Mouse (Mus musculus) cerebellum, adult 18-20 months (tissue): ENCODE data around the gene Prkn.

Experiments used
- DNase-seq, 2 experiments: peaks; one replicate each; pipeline ENCODE4 v3.0.0; 2021

Gene Prkn

DNA sequence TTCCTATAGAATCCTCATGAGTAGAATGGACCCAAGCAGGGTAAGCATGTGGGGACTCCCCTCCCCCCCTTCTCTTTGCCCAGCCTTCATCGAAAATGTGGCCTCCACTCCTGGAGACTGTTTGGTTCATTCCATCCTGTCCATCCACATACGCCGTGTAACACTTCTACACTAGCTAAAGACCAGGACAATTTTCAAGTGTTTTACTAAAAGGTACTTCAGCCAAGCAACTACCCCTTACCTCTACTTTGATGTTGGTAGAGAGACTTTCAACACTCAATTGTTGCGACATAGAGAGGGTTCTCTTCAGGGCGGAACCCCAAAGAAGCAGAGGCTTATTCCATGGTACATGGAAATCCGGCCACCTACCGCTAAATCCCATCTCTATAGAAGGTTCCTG is 823.3 kb downstream of the Prkn start:
- DNase-seq = no peak

DNA sequence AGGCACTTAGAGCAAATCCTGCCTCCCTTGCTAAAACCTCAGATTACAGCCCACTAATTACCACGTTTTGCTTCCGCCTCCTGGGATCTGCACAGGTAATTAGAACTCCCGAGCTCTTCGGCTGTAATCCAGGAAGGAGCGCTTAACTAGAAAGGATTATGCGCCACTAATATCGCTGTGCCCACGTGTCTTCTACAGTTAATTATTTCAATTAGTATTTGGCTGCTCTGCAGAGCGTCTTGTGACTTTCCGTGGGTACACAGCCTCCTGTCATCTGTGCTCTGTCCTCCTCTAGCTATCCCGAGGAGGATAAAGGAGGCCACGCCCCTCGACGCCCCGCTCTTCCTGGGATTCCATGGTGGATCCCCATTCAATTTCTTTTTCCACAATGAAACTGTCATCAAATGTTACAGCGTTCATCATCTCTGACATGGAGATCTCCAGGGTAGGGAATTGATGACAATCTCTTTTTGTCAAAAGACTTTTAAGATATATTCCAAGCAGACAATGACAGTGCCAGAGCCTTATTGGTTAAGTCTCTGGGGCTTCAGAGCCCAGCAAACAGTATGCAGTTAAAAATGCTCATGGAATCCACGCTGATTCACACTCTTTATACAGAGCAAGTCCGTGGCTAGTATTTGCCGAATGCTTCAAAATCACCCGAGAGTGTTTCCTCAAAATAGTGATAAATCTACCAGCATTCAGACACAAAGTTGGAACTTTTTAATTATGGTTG is 824.6 kb downstream of the Prkn start:
- DNase-seq = peak; percentile 4 to 7

DNA sequence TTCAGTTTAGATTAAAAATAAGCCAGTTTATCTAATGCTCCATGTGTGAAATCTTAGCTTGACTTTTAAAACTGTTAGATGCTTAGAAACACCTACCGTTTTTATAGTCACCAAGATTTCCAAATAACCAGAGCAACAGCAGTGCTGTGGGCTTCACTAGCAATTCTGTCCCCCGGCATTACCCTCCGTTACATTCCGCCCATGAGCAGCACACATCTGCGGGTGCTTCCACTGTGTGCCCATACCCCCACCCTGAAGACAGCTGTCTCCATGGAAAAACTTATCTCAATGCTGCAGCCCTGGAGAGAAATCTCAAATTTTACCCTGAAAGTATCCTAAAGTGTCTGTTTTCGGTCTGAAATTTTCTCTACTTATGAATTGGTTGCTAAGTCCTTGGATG is 839.5 kb downstream of the Prkn start:
- DNase-seq = no peak

DNA sequence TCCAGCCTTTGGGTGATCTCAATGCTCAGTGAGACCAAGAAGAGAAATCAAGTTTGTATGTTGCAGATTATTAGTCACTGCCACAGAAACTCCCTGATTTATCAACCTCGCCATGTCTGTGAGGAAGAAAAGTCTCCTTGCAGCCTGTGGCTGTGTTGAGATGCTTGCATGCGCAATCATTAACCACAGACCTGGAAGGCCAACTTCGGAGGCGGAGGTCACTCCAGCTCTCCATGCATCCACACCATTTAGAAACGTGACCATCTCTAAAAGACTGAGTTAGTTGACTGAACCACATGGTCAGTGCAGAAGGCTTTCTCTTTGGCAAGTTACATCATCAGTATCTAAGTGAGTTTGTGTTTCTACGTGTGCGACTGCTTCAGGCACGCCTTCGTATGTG is 840.3 kb downstream of the Prkn start:
- no peak for DNase-seq

DNA sequence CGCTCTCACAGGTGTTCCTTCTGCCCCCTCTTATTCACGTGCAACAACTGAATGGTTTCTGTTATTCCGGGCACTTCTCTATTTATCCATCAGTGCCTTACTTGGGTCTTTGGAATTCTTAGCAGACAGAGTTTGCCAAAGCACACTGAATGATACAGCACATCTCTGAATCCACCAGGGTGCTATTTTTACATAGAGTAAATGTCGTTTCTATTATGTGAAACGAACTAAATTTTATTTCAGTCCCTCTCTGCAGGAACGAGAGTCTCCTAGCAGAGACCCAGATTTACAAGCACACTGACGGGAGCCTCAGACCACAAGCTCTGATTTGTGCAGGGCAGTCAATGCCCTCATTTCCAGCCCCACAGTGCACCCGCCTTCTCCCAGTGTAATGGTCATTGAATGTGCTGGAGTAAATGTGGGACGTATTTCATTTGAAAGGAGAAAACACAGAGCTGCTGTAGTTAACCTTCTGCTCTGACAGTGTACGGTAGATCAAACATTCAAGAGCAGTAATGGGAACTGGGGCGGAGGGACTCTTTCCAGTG is 841.7 kb downstream of the Prkn start:
- no peak for DNase-seq

DNA sequence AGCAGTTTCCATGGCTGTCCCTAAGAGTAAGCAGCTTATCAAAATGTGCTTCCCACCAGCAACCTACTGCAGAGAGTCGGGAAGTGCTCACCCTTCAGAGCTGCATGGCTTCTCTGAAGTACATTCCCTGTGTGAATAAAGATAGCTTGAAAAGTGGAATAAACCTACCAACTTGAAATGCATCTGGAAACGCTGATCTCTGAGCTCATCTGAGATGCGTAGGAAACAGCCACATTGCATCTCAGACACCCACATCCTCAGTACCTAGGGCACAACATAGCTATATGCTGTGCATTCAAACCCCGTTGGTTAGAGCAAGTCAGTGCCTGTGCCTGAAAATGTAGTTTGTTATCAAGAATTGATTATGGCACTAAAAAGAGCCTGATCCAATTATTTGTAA is 864.8 kb downstream of the Prkn start:
- no peak for DNase-seq

DNA sequence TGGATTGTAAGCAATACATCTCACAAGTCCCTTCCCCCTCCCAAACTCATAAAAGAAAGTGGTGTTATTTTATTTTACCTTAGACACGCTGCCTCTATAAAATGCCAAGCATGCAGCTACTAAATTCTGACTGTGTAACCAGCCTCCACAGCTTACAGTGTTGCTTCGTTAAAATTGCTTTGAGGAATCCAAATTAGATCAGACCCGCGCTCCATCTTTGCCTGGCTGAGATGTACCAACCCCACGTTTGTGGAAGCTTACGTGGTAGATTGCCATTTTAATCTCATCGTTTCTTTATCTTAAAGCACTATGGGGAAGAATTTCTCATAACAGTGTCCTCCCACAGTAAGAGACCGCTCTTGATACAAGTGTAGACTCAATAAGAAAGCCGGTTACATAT is 865.6 kb downstream of the Prkn start:
- DNase-seq = no peak

DNA sequence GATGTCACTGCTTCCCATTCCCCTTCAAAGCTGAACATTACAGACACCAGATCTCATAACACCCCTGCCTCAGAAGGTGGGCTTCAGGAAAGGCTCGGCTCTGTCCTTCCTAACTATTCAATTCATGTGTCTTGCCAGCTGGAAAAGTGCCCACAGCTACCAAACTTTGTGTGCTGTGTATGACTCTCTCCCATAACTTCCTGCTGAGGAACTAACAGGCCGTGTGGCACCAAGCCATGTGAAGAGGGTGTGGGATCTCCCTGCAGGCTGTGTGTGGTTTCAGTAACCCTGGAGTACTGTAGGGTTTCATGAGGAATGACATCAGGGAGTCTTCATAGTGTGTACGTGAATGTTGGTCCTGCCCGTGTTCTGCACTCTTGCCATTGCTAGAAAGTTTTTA is 871.9 kb downstream of the Prkn start:
- DNase-seq = no peak

DNA sequence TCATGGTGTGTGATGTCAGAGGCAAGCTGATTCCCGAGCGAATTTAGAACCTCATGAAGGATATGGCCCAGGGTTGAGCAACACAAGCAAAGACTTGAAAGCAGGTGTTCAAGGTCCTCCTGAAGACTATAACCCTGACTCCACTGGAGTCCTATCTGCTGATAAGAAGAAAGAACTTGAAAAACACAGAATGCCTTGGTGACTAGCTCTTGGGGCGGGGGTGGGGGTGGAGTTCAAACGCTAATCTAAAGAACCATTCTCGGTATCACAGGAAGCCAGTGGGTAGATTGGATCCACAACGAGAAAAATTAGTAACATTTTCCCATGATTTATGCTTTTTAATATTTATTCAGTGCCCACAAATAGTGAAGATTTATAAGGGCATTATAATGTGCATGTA is 879.6 kb downstream of the Prkn start:
- no peak for DNase-seq

DNA sequence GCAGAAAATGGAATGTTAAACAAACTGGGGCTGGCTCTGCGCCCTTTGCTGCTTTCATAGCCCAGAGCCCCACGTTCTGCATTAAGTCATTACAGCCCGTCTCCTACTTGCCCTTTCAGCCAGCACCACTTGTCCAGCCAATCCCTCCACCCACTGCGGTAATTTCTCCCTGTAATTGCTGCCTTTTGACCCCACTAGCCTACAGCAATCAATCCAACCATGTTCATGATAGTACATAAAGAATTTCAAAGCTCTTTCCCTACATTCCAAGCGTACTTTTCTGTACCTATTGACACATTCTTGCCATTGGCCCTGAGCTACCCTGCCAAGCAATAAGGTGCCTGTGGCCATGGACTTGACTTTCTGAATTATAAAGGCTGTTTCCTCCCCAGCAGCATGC is 881.7 kb downstream of the Prkn start:
- no peak for DNase-seq

DNA sequence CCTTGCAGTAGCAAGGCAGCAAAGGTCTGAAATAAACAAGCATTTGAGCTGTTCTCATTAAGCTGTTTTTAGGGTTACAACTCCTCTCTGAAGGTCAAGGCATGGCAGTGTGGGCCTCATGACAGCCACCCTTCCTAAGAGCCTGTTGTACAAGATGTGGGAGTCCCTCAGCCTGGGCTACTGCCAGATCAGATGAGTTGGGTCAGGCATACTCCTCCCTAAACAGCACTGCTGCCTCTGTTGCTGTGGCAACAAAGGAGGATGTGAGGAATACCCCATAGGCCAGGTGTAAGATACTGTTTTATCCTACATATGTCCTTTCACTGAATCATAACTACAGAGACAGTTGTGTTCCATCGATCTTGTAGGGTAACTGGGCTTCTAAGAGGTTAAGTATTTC is 882.3 kb downstream of the Prkn start:
- no peak for DNase-seq

DNA sequence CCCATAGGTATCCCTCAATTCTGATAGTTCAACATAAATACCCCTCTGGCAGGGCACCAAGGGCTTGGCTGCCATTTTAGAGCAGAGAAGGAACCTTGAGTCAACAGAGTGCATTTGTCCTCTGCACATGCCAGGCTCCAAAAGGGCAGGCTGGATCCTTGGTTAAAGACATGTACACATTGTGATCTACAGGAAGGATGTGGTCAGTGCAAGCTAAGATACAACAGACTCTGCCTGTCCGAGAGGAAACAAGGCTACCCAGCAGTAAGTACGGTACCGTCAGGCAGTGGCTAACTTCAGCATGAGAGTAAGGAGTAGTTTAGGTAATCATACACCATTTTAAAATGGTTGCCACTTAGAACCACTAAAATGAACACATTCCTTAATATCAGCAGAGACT is 884.0 kb downstream of the Prkn start:
- no peak for DNase-seq

DNA sequence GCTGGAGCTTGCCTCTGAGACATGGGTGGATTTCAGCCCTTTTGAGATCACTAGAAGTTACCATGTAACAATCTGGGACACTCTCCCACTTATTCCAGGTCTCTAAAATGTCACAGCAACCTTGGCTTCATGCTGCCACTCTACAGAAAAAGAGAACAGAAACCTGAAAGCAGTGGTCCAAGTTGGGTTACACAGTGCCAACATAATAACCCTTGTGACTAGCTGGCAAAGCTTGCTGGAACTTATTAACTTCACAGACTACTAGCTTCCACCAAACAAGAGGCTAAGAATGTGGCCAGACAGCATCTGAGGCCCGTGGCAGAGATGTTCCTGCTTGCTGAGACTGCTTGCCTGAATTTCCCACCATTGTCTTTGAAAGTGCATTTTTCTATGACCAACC is 886.9 kb downstream of the Prkn start:
- no peak for DNase-seq

DNA sequence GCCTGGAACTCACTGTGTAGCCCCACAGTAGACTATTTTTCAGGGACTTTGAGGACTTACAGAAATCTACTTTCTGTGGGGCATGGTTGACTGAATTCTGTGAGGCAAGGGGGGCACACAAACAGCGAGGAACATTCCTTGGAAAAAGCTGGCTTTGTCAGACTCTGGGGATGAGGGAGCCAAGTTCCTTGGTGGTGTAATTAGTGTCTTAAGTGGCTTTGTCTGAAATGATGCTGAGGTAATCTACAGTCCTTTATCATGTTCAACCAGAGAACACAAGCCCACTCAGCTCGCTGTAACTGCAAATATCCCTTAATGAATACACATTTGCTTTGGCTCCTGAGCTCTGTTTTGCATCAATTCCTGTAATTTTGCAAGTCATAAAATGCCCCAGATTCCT is 888.1 kb downstream of the Prkn start:
- DNase-seq = no peak

DNA sequence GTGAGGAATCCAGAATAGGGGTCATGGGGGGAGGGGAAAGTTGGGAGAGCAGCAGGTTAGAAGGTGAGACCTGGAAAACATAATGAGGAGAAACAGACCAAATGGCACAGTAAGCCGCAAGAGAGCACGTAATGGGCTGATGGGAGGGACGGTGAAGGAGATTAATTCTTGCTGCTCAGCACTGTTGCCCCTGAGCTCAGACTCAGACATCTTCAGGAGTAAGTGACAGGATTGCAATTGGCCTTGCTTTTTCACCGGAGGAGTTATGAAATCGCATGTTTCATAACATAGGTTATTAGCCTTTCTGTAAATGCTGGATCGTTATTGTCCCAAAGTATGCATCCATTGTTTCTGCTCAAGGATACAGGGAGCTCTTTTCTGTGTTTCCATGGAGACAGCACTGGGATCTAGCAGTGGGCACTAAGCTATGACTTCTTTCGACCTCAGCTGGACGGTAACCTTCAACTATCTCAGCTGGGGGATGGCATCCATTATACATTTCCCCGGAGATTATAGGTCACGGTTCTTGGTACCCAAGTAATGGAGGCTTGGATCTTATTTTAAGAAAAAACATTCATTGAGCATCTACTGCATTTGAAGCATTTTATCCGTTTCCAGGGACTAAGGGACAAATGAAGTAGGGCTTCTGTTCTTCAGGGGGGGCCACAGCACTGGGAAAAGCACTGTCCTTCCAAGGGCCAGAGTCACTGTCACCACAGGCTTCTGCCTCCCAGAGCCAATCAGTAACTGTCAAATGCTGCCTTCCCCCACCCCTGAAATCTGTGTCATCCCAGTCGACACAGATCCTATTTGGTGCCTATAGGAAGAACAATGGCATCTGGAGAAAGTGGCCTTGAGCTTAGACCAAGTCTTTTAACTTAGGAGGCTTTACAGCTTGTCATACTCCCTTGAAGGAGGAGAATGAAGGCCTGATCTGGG is 890.7 kb downstream of the Prkn start:
- DNase-seq = no peak

DNA sequence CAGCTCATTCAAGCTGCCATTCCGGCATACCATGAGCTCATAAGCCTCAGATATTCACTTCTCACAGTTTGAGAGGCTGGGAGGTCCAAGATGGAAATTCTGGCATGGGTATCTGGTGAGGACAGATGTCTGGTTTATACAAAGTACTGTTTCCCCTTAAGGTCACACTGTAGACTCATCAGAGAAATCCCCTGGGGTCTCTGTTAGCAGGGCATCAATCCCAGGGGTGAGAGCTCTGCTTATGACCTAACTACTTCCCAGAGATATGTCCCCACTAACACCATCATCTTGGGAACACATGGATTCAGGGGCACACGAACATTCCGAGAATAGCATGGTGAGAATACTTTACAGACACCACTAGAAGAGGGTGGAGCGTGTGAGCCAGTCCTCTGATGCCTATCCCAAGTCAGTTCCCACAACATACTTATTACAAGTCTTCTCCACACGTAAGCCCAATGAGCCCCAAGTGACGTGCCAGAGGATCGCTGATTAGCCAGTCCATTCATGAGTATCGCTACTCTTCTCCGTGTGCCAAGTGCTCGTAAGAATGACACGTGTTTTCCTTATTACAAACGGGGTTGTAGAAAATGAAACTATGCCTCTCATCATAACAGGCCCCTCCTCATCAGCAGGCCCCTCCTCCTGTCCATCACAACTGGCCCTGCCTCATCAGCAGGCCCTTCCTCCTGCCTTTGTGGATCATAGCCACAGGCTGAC is 895.1 kb downstream of the Prkn start:
- DNase-seq = no peak

DNA sequence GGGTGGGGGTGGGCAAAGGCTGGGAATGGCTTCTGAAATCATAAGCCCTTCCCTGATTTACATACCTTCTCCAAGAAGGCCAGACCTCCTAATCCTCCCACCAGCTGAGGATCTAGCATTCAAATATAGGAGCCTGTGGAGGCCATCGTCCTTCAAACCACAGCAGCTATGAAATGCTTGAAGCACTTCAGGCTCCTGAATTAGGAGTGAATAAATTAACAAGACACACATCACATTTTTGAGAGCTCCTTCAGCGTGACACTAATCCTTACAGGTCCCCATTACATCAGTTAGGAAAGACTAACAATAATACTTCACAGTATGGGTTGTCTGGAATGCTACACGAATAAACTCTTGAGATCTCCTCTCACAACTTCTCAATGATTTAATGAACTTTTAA is 896.3 kb downstream of the Prkn start:
- DNase-seq = no peak

DNA sequence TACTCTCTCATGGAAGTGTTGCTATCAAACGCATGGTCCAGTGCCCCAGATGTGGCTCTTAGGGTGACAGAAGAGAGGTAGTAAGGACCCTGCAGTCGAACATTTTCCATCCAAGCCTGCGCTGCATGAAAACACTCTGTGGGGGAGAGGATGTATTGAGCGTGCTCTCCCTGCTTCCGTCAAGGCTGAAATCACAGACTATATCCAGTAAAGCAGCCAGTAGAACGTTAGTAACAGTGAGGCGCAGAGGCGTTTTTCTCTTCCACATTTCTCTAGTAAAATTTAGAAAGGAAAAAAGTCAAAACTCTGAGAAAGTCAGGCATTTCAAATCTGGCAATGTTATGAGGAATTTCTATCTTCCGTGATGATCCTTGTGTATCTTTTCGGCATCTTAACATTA is 897.7 kb downstream of the Prkn start:
- no peak for DNase-seq

DNA sequence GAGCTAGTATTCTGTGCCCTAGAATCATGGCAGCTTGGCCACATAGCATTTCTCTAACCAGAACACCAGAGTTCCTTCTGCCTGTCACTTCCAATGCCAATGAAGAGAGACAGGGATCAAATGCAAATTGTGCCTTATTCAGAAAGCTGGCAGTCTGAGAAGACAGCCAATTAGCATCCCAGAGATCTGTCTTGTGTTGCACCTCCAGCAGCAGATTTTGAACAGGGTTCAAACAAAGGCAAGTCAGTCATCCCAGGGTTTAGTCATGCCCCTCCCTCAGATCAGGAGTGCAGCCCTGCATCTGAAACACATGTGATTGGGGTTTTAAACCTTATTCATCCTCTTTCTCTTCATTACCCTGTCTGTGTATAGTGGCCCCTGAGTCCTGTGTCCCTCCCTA is 900.5 kb downstream of the Prkn start:
- no peak for DNase-seq

DNA sequence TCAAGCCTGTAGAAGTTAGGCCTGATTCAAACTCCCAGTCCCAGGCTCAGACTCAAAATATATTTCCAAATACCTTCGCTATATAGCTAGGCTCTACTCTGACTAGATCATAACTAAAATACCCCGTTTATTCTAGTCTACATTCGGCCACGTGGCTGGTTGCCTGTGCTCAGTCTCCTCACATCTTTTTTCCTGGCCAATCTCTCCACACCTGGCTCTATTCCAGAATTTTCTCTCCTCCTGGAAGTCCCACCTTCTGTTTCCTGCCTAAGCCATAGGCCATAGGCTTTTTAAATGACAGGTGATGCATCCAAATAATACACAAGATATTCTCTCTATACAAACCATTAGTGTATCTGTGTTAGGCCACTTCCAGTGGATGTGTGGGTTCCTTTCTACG is 901.0 kb downstream of the Prkn start:
- no peak for DNase-seq

DNA sequence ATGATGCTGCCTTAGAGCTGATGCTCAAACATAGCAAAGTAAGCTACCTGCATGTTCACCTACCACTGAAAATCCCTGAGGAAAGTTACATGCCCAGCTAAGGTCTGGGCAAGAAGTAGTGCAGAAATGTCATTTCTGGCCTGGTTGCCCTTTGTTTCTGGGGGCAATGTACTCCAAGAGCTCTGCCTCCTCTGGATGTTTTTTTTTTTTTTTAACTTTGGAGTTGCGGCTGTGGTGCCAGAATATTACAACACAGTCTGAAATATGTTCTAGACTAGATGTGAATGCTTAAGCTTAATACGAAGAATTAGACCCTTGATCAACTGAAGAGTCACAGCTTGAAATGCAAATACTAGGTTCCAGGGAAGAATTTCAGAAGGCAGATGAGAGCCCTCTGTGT is 911.1 kb downstream of the Prkn start:
- no peak for DNase-seq

DNA sequence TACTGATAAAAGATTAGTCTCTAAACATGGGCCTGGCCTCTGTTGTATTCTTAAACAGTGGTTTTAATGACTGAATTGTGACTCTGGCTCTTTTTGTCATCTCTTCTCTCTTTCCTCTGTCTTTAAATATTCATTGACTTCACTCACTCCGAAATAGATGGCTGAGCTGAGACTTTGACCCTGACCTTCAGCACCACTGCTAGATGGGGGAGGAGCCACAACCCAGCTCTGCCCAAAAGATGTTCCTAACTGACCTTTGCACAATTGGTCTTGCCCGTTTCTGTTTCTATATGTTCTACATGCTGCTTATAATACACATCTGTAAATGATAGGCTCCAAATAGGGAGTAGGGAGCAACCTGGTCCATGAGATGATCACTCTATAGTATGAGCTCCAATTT is 912.5 kb downstream of the Prkn start:
- no peak for DNase-seq

DNA sequence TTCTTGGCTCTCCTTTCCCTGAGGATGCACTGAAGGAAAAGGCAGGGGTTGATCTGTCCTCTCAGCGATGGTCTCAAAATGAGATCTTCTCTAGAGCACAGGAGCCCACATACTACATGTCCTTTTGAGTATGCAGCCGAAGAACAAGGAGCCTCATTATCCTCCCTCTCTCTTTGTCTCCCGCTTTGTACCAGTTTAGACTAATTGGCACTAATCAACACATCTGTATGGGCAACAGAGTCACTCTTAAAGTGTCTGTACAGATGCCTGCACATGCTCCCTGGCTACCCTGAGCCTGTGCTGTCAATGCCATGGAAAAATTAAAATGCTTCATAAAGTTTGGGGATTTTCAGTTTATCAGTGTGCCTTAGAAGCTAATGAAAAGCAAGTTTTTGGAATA is 924.9 kb downstream of the Prkn start:
- no peak for DNase-seq

DNA sequence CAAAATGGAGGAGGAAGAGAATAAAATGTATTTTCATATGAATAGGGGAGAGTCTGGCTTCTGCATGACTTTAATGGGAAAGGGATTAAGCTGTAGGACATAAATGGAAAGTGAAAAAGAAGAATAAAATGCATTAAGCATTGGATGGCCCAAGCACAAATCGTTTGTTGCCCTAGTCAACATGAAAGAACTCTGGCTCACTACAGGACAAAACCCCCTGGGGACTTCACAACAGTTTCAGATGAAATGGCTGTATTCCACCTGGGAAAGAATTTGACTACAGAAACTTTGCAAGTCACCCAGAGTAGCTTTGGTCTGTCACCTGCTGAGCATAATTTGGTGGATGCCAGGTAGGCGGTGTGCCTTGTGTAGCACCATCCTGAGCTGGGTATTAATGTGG is 925.4 kb downstream of the Prkn start:
- no peak for DNase-seq
